Mouse (Mus musculus) urinary bladder, postnatal 25 days (tissue): ENCODE results near the gene Stfa2l1.
"Not testable (repeated sequence)": the region's sequence is repeated elsewhere in the genome, so short reads cannot be mapped to it uniquely, and the experiment has no call there.

Experiments used
- DNase-seq: peaks from one replicate; pipeline ENCODE4 v3.0.0; 2022; ENCODE audit warnings: low spot score

Stfa2l1 gene

GRCm38 (mm10) chr16:36156402-36156975 is at the start of gene Stfa2l1:
TSS of gene Stfa2l1 (plus strand) at chr16:36156811.
- DNase-seq = no peak

GRCm38 (mm10) chr16:36111486-36111885 is 45.1 kb upstream of the Stfa2l1 start:
- DNase-seq = not testable (repeated sequence)

- not testable (repeated sequence) for DNase-seq
Measured at GRCm38 (mm10) chr16:36115751-36116150, 40.9 kb upstream of the Stfa2l1 start.

GRCm38 (mm10) chr16:36128092-36128491 is 28.5 kb upstream of the Stfa2l1 start:
- DNase-seq = no peak

DNA sequence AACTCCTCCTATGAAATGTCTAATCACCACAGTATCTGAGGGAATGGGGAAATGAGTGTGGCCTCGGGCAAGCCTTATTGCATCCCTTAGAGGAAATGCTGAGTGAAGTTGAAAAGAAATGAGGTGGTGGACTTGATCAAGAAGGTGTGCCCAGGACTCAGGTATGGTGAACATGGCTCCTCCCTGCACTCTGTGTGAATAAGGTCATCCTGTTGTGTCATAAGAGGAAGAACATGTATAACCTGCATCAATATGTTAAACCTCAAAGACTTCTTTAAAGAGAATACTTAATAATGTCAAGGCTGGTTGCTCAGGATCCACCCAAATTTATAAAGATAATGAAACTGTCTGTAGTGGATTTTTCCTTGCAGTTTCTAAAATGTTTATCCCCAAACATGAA is 25.5 kb upstream of the Stfa2l1 start, which contains the start of gene Csta1:
Gene Csta1 (minus strand): TSS at position 101 of the 400 bp plus-strand sequence.
- DNase-seq = no peak

DNA sequence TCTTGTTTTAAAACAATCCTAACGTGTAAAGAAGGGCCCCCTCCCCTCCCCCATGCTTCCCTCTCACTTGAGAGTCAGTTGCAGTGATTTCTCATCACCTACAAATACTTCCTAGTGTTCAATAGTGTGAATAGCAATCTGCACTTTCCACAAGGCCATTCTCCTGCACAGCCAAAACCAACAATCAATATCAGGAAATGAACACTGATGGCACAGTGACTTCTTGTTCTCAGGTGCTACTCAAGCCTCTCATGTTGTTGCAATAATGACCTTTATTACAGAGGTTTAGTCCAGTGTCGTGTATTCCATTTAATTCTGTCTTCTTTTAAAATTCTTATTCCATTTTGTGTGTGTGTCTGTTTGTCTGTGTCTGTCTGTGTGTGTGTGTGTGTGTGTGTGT is 18.4 kb upstream of the Stfa2l1 start:
- no peak for DNase-seq

DNA sequence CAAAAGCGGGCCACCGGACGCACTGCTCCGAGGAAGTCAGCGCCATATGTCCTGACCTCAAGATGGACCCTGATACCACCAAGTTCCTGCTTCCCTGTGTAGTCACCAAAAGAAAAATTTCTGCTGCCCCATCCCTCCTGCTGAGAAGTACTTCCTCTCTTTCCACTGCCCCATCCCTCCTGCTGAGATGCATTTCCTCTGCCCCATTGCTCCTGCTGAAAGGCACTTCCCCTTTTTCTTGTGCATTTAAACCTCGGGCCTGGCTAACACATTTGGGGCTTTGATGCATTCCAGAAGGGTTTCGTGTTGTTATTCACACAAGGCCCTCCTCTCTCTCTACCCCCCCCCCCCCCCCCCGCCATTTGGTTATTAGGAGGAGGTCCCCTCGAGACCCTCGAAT is 11.2 kb downstream of the Stfa2l1 start:
- not testable (repeated sequence) for DNase-seq

DNA sequence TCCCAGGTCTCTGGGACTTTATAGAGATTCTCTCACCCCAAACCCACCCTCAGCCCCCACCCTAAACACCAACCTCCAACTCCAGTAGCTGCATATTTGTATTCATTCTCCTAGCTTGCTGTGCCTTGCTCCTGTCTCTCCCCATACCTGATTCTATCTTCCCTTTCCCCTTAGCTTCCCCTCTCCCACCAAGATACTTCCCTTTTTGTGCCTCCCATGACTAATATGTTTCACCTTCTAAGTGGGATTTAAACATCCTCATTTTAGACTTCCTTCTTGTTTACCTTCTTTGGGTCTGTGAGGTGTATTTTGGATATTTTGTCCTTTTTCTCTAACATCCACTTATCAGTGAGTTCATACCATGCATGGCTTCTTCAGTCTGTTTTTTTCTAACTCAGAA is 19.5 kb downstream of the Stfa2l1 start:
- no peak for DNase-seq

DNA sequence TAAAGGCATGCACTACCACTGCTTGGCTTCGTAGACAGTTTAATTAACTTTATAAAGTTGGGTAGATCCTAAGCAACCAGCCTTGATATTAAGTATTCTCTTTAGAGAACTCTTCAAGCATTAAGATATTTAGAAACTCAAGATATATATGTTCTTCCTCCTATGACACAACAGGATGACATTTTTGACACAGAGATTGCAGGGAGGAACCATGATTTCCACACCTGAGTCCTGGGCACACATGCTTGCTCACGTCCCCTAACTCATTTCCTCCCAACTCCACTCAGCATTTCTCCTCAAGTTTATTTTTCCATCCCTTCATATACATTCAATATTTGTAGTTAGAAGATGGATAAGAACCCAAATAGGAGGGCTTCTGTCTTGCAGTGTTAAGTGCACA is 23.3 kb downstream of the Stfa2l1 start:
- DNase-seq = no peak

DNA sequence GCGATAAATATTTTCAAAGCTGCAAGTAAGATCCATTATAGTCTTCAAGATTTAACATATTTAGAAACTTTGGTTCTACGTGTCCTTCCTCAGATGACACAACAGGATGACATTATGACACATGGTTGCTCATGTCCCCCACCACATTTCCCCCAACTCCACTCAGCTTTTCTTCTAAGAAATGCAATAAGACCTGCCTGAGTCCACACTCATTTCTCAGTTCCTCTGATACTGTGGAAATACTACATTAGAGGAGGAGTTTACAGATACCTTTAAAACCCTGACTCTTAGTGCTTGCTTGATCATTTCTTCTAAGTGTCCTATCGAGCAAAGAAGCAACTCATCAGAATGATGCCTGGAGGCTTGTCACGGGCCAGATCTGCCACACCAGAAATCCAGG is 27.3 kb downstream of the Stfa2l1 start, which contains the start of gene Gm5483:
Gene Gm5483 (plus strand): TSS at position 301 of the 400 bp plus-strand sequence.
- DNase-seq = not testable (repeated sequence)

- no peak for DNase-seq
Measured at GRCm38 (mm10) chr16:36199226-36199625, 42.6 kb downstream of the Stfa2l1 start.

- DNase-seq = no peak
Measured at GRCm38 (mm10) chr16:36203846-36204245, 47.2 kb downstream of the Stfa2l1 start.

GRCm38 (mm10) chr16:36205684-36206083 is 49.1 kb downstream of the Stfa2l1 start:
- DNase-seq = not testable (repeated sequence)

- no peak for DNase-seq
Measured at GRCm38 (mm10) chr16:36209967-36210453, 53.4 kb downstream of the Stfa2l1 start, which contains the start of gene Gm5416. TSS of gene Gm5416 (plus strand) at chr16:36210403.
